Comparison of ENCODE assay signal across 10 mouse cellular contexts in genomic region chr17:31912387-31912786, GRCm38 (mm10). TPM values are rescaled to one million over a fixed set of nuclear protein-coding genes. Genes with fewer than 3 reads are reported as not detected.
DNase-seq lines count a peak whose midpoint lies in the region; ATAC-seq and TF ChIP-seq lines count a peak whose summit lies in the region.
"Had no signal": no experiment of that assay in that cellular context is flagged by ENCODE, and none has a peak within 500 bp of the region (broad histone marks: within the 10 kb centered on the region; RNA-seq: fewer than 3 reads in every experiment).

No protein-coding gene starts in this region.

- no peaks in the 10 kb centered on the region for H3K27me3 ChIP-seq in forebrain, postnatal 0 days (ENCODE audit: insufficient read depth, low read length)
- H3K27me3 ChIP-seq in forebrain, embryonic 15.5 days = no peaks in the 10 kb centered on the region

- H3K9ac ChIP-seq in forebrain, postnatal 0 days = no peak overlapping the region
- no peak overlapping the region for H3K9ac ChIP-seq in forebrain, embryonic 15.5 days (replicated peaks)

- WGBS in forebrain, postnatal 0 days = 79% methylated on average over 16 of the region's 16 CpGs
- 82% methylated on average over 16 of the region's 16 CpGs for WGBS in forebrain, embryonic 15.5 days

- no peaks in the 10 kb centered on the region for H3K9me3 ChIP-seq in forebrain, postnatal 0 days (ENCODE audit: low read length)
- no peaks in the 10 kb centered on the region for H3K9me3 ChIP-seq in forebrain, embryonic 15.5 days
- H3K9me3 ChIP-seq: megakaryocyte, embryonic 14.5 days had no signal

- peak; percentile 51 for ATAC-seq in forebrain, postnatal 0 days
- ATAC-seq in forebrain, embryonic 15.5 days (replicated peaks) = no peak

- no peak for TF ChIP-seq CTCF in forebrain, postnatal 0 days (IDR thresholded peaks at IDR 0.05; ENCODE audit: low read depth)

- no peaks in the 10 kb centered on the region for H3K36me3 ChIP-seq in forebrain, postnatal 0 days (ENCODE audit: insufficient read depth)
- H3K36me3 ChIP-seq in forebrain, embryonic 15.5 days = no peaks in the 10 kb centered on the region

- H3K27ac ChIP-seq in forebrain, postnatal 0 days (ENCODE audit: low read depth, low read length) = peak overlapping the region; percentile 45
- no peak overlapping the region for H3K27ac ChIP-seq in forebrain, embryonic 15.5 days (replicated peaks)

- H3K4me2 ChIP-seq in forebrain, postnatal 0 days (ENCODE audit: low read depth) = no peak overlapping the region
- no peak overlapping the region for H3K4me2 ChIP-seq in forebrain, embryonic 15.5 days (replicated peaks)

- no peaks in the 10 kb centered on the region for H3K4me1 ChIP-seq in forebrain, postnatal 0 days (ENCODE audit: insufficient read depth)
- peaks cover 12% of the 10 kb centered on the region for H3K4me1 ChIP-seq in forebrain, embryonic 15.5 days

- no peak overlapping the region for H3K4me3 ChIP-seq in forebrain, postnatal 0 days (ENCODE audit: low read depth, low read length)
- no peak overlapping the region for H3K4me3 ChIP-seq in forebrain, embryonic 15.5 days
- H3K4me3 ChIP-seq: megakaryocyte, embryonic 14.5 days had no signal

- DNase-seq in forebrain, postnatal 0 days = no peak
- peak; percentile 81 for DNase-seq in urinary bladder, postnatal 14 days (ENCODE audit: low spot score)
- no peak for DNase-seq in urinary bladder, postnatal 10 days (ENCODE audit: low spot score)
- peak; percentile 90 for DNase-seq in lung, postnatal 25 days (ENCODE audit: low spot score)
- DNase-seq in cerebellum, postnatal 25 days = no peak
- DNase-seq in B cell, adult 2 months = no peak
- no peak for DNase-seq in testis, postnatal 10 days (ENCODE audit: low spot score)
- DNase-seq: kidney, adult 11 months had no signal

RNA-seq across cellular contexts. Expression of gene Sik1, which starts 56.8 kb away (rescaled TPM):
- total RNA-seq in forebrain, postnatal 0 days (2014; rRNA removed) = 34.6 and 42.2 TPM in 2 replicates
- 18.6 and 19.4 TPM in 2 replicates for polyA plus RNA-seq in forebrain, postnatal 0 days (2015; fragmentation: Nextera tagmentation; extraction: Ambion mirVana)
- 17.3 and 24.5 TPM in 2 replicates for polyA plus RNA-seq in forebrain, embryonic 15.5 days (2015; fragmentation: Nextera tagmentation; extraction: Ambion mirVana)

Comparison
In these comparisons a context has a peak if more than half of its experiments do, and no peak if none do; other contexts are left out.
1. DNase-seq: peak in urinary bladder, postnatal 14 days (single experiment) and lung, postnatal 25 days (single experiment); none in forebrain, postnatal 0 days (single experiment), urinary bladder, postnatal 10 days (single experiment), cerebellum, postnatal 25 days (0 of 2), B cell, adult 2 months (0 of 2) and testis, postnatal 10 days (single experiment).